Mouse (Mus musculus) left cerebral cortex, adult 18-20 months (tissue): Measurements from ENCODE around the gene Tvp23a. TPM values are rescaled to one million over a fixed set of nuclear protein-coding genes. Genes with fewer than 3 reads are reported as not detected.

Experiments
- DNase-seq, 2 experiments: peaks; one replicate each; pipeline ENCODE4 v3.0.0; 2021 to 2022; ENCODE audit warnings: low spot score in 2 of 2, mixed read lengths in 1 of 2
- total RNA-seq, 2 experiments: library from RNA; stranded (reverse); gene quantifications; 2 replicates each; pipeline ENCODE4 v1.2.3; 2021

Tvp23a gene
- total RNA-seq, 2 experiments from 2014 or later: 28.1 to 28.2 TPM

- peak; percentile 40 to 48 for DNase-seq
These were observed 52.2 kb downstream of the Tvp23a start, which contains the start of gene Tekt5 for GRCm38 (mm10) chr16:10394699-10395540. Gene Tekt5 (minus strand): TSS chr16:10395490.

- no peak for DNase-seq
These were observed 54.6 kb downstream of the Tvp23a start for GRCm38 (mm10) chr16:10392587-10392986.

DNA sequence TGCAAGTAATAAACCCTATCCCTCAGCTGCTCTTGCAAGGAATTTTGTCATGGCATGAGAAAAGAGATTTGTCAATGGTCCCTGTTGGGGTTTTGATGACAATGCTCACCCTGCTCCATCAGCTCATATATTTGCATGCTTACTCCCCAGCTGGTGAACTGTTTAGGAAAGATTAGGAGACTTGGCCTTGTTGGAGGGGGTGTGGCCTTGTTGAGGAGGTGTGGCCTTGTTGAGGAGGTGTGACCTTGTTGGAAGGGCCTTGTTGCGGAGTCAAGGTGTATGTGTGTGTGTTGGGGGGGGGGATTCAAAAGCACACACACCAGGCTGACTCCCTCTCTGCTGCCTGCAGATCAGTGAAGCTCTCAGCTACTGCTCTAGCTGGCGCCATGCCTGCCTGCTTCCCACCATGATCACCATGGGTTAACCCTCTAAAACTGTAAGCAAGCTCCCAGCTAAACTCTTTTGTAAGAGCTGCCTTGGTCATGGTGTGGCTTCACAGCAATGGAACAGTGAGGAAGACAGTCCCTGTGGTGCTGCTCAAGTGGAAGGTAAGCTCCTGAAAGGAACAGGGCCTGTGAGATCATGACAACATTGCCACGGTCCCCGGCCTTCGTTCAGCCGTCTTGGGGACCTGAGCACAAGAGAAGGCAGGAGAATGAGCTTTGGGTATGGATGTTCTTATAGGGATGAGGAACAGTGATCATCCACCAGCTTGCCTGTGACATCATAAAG lies 58.4 kb downstream of the Tvp23a start:
- no peak for DNase-seq

DNA sequence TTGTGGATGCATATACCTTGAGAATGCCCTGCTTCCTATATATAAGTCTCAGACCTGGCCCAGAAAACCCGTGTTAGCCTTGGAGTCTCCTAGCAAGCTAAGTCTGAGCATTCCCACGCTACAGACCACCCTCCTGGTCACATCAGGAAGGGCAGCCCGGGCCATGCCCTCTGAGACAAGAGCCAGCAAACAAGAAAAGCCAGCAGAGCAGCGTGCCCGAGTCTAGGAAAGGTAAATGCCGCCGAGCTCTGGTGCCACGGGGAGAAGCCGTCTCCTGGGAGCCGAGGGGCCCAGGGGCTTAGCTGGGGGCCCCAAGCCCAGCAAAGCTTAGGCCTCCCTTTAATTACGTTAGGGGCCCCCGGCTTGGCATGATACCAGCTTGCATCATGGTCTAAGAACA lies 61.9 kb downstream of the Tvp23a start:
- no peak for DNase-seq

- DNase-seq: no peak
These were observed 62.6 kb downstream of the Tvp23a start for GRCm38 (mm10) chr16:10384544-10384943.

GRCm38 (mm10) chr16:10384060-10384497 lies 63.1 kb downstream of the Tvp23a start:
- DNase-seq: no peak

DNA sequence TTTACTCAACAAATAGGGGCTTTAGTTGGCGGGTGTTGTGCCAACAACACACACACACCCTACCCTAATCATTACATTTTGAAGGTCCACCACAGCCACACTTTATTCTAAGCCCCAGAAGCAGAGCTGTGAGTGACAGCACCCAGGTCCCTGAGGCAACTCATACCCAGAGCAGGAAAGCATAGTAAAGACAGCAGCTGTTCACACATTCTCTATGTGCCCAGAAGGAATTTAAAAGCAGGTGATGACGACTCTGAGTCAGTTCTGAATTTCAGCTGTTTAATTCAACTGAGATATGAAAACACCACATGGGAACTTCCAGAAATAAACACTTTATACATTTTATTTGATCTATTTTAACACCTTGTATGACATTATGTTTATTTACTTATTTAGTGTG lies 67.6 kb downstream of the Tvp23a start:
- no peak for DNase-seq

- DNase-seq: no peak
These were observed 69.9 kb downstream of the Tvp23a start for GRCm38 (mm10) chr16:10377286-10377685.

DNA sequence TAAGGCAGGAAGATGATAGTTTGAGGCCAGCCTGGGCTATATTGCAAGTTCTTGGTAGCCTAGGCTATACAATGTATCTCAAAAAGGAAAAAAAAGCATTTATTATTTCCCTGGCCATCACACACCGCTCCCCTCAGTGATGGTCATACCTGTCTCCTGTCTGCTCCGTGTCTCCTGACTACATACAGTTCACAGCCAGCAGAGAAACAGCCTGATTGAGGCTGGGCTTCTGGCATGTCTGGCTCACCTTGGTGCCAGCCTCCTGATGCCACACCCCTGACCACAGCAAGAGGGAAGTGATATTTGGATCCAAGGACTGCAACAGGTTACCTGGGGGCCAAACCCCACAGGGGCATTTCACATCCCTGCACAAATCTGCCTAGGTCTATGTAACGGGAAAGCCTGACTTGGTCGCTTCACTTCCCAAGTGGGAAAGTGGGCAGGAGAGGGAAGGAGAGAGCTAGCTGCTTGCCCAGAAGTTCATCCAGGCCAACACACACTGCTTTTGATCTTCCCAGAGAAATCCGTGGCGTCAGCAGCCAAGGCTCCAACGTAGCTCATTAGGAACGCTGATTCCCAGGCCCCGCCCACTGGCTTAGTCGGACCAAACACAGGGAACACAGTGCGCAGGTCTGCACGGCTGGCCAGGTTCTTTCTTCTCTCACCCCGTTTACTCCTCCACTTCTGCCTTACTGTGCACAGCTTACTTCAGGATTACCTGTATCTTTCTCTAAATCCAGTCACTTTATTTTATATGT lies 72.7 kb downstream of the Tvp23a start:
- DNase-seq: no peak

GRCm38 (mm10) chr16:10372372-10372771 lies 74.8 kb downstream of the Tvp23a start:
- DNase-seq: no peak

Other genes with a start within 250 kb of the Tvp23a start
- 10 to 100 TPM in 1 of 2 experiments, 1 to 10 TPM in 1; 10.0 to 13.7 TPM for gene Emp2, start 133.4 kb downstream of the Tvp23a start, total RNA-seq
- gene Tekt5, start 51.9 kb downstream of the Tvp23a start, total RNA-seq: 10 to 100 TPM in 1 of 2 experiments, 1 to 10 TPM in 1; 9.0 to 10.7 TPM
- gene Nubp1, start 35.4 kb downstream of the Tvp23a start, total RNA-seq: 10 to 100 TPM; 16.3 to 18.5 TPM
- under 1 TPM; 0.19 to 0.37 TPM for gene Ciita, start 32.7 kb upstream of the Tvp23a start, total RNA-seq
- 10 to 100 TPM; 64.4 to 69.2 TPM for gene Dexi, start 95.7 kb upstream of the Tvp23a start, total RNA-seq
- 10 to 100 TPM; 98.0 to 98.1 TPM for gene Clec16a, start 98.0 kb upstream of the Tvp23a start, total RNA-seq